Mouse (Mus musculus): ENCODE measurements around the gene Pbld1. TPM values are rescaled to one million over a fixed set of nuclear protein-coding genes. Genes with fewer than 3 reads are reported as not detected.

The Pbld1 gene
- polyA plus RNA-seq, 1 experiment = not detected

DNA sequence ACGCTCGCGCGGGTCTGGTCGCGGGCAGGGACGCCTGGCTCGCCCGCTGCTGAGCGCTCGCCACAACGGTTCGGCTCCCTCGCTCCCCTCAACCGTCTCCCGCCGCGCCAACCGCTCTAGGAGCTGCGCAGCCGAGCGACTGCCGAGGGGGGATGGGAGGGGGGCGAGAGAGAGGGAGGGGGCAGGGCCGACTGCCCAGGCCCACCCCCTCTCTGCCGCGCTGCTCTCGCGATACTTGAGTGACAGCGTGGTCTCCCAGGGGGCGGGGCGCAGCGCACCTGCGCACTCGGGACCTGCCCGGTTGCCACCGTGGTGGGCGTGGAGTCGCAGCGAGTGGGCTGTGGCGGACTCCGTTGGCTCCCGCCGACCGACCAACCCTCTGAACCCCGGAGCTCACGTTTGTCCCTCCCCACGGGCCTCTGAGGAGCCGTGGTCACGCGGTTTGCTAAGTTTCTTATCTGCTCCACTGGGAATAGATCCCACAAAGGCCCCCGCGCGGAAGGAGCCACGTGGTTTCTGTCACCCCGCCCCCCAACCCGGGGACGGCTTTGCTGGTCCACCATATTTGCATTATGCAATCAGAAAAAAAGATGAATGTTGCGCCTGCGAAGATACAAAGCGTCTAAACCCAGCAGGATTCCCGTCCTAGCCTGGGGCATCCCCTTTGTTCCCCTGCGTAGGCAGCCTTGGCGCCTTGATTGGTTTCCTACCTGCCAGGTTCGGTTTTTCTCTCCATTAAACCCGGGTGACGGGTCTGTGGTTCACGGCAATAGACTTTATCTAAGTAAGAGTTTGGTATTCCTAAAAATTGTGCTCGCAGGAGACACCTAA is 36.0 kb upstream of the Pbld1 start, which contains the start of the genes Hnrnph3 and Pbld2:
Gene Hnrnph3 (minus strand): TSS at position 469 of the 831 bp plus-strand sequence.
Gene Pbld2 (plus strand): TSS at position 567 of the 831 bp plus-strand sequence.
- no peak for TF ChIP-seq GATA1 (IDR thresholded peaks at IDR 0.05; ENCODE audit: low read length)
- TF ChIP-seq TAL1 (IDR thresholded peaks at IDR 0.05; ENCODE audit: low read length) = no peak
- peak within 1 kb of the TSS; percentile 73 for H3K4me3 ChIP-seq (replicated peaks)
- peaks cover 16% of the 10 kb centered on the region for H3K36me3 ChIP-seq (ENCODE audit: control insufficient read depth)

DNA sequence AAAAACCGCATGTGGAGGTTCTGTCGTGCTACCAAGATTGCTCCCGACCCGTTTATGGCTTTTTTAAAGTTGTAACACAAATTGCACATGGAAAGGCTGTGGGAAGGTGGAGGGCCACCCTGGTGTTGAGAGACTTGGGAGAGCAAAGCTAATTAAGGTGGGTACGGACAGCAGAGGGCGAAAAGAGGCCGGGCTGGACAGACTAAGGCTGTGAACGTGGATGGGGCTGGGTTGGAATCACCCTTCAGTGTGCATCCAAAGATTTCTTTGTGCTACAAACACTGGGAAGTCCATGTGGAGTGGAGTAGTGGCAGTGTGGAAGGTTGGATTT is 35.4 kb upstream of the Pbld1 start:
- Histone ChIP-seq H3K4me1 (ENCODE audit: control insufficient read depth) (peaks cover 51% of the 10 kb centered on the region), H3K36me3 (ENCODE audit: control insufficient read depth) (peaks cover 11% of the 10 kb centered on the region), H3K9me3 (ENCODE audit: control insufficient read depth, low read length) (no peaks in the 10 kb centered on the region), H3K4me3 (replicated peaks) (peak overlapping the region; percentile 73), H3K27me3 (ENCODE audit: control insufficient read depth) (no peaks in the 10 kb centered on the region)
- TF ChIP-seq GATA1 (IDR thresholded peaks at IDR 0.05; ENCODE audit: low read length) (no peak), TAL1 (IDR thresholded peaks at IDR 0.05; ENCODE audit: low read length) (no peak)

More for the DNA sequence above, 36.0 kb upstream of the Pbld1 start, which contains the start of the genes Hnrnph3 and Pbld2:
- H3K4me1 ChIP-seq (ENCODE audit: control insufficient read depth) = peaks cover 51% of the 10 kb centered on the region
- H3K9me3 ChIP-seq (ENCODE audit: control insufficient read depth, low read length) = no peaks in the 10 kb centered on the region
- H3K27me3 ChIP-seq (ENCODE audit: control insufficient read depth) = no peaks in the 10 kb centered on the region

- Histone ChIP-seq H3K4me1 (ENCODE audit: control insufficient read depth) (peaks cover 51% of the 10 kb centered on the region), H3K27me3 (ENCODE audit: control insufficient read depth) (no peaks in the 10 kb centered on the region), H3K9me3 (ENCODE audit: control insufficient read depth, low read length) (no peaks in the 10 kb centered on the region), H3K36me3 (ENCODE audit: control insufficient read depth) (peaks cover 10% of the 10 kb centered on the region), H3K4me3 (replicated peaks) (peak overlapping the region; percentile 73)
- TF ChIP-seq TAL1 (IDR thresholded peaks at IDR 0.05; ENCODE audit: low read length) (no peak), GATA1 (IDR thresholded peaks at IDR 0.05; ENCODE audit: low read length) (no peak)
Observed at GRCm38 (mm10) chr10:63025016-63025415, 34.9 kb upstream of the Pbld1 start.

GRCm38 (mm10) chr10:63025491-63026011 is 34.4 kb upstream of the Pbld1 start:
- Histone ChIP-seq H3K27me3 (ENCODE audit: control insufficient read depth) (no peaks in the 10 kb centered on the region), H3K4me3 (replicated peaks) (no peak overlapping the region), H3K36me3 (ENCODE audit: control insufficient read depth) (peaks cover 6% of the 10 kb centered on the region), H3K4me1 (ENCODE audit: control insufficient read depth) (peaks cover 48% of the 10 kb centered on the region), H3K9me3 (ENCODE audit: control insufficient read depth, low read length) (no peaks in the 10 kb centered on the region)
- no peak for TF ChIP-seq TAL1 (IDR thresholded peaks at IDR 0.05; ENCODE audit: low read length)
- no peak for TF ChIP-seq GATA1 (IDR thresholded peaks at IDR 0.05; ENCODE audit: low read length)

DNA sequence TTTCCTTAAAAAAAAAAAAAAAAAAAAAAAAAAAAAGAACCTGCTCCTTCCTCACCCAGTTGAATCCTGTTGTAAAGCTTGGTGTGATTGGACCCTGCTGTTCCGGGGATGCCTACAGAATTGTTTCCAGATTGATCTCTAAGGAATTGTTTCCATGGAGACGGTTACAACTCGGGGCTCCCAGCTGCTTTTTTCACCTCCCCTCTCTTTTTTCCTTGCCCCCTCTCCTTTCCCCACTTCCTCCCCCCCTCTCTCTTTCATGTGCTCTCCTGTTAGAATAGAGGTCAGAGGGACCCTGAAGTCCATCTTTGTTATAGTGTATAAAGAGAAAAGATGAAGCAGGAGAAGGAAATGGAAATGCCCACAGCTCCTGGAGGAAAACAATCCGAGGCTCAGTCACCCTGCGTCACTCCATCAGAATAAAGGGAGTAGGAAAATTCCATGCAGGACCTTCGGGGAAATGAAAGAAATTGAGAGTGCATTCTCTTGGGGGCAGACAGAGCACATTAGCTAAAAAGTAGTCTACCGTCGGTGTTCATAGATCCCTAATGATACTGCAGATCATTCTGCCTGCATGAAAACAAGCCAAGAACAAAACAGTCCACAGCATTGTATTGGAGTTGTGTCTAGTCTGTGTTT is 33.7 kb upstream of the Pbld1 start:
- H3K27me3 ChIP-seq (ENCODE audit: control insufficient read depth) = no peaks in the 10 kb centered on the region
- no peak overlapping the region for H3K4me3 ChIP-seq (replicated peaks)
- H3K36me3 ChIP-seq (ENCODE audit: control insufficient read depth) = peaks cover under 1% of the 10 kb centered on the region; the same call in 1 of the 2 replicates
- peaks cover 41% of the 10 kb centered on the region for H3K4me1 ChIP-seq (ENCODE audit: control insufficient read depth)
- H3K9me3 ChIP-seq (ENCODE audit: control insufficient read depth, low read length) = no peaks in the 10 kb centered on the region
- TF ChIP-seq GATA1 (IDR thresholded peaks at IDR 0.05; ENCODE audit: low read length) = no peak
- TF ChIP-seq TAL1 (IDR thresholded peaks at IDR 0.05; ENCODE audit: low read length) = no peak

- no peak overlapping the region for H3K4me3 ChIP-seq (replicated peaks)
- H3K36me3 ChIP-seq (ENCODE audit: control insufficient read depth) = no peaks in the 10 kb centered on the region
- peaks cover 36% of the 10 kb centered on the region for H3K4me1 ChIP-seq (ENCODE audit: control insufficient read depth)
- TF ChIP-seq TAL1 (IDR thresholded peaks at IDR 0.05; ENCODE audit: low read length) = no peak
- TF ChIP-seq GATA1 (IDR thresholded peaks at IDR 0.05; ENCODE audit: low read length) = no peak
- no peaks in the 10 kb centered on the region for H3K9me3 ChIP-seq (ENCODE audit: control insufficient read depth, low read length)
- no peaks in the 10 kb centered on the region for H3K27me3 ChIP-seq (ENCODE audit: control insufficient read depth)
Observed at GRCm38 (mm10) chr10:63026795-63027160, 33.2 kb upstream of the Pbld1 start.

- Histone ChIP-seq H3K4me3 (replicated peaks) (no peak overlapping the region), H3K4me1 (ENCODE audit: control insufficient read depth) (peaks cover 28% of the 10 kb centered on the region), H3K27me3 (ENCODE audit: control insufficient read depth) (no peaks in the 10 kb centered on the region), H3K36me3 (ENCODE audit: control insufficient read depth) (no peaks in the 10 kb centered on the region), H3K9me3 (ENCODE audit: control insufficient read depth, low read length) (no peaks in the 10 kb centered on the region)
- no peak for TF ChIP-seq GATA1 (IDR thresholded peaks at IDR 0.05; ENCODE audit: low read length)
- TF ChIP-seq TAL1 (IDR thresholded peaks at IDR 0.05; ENCODE audit: low read length) = no peak
Observed at GRCm38 (mm10) chr10:63027376-63028161, 32.4 kb upstream of the Pbld1 start.

DNA sequence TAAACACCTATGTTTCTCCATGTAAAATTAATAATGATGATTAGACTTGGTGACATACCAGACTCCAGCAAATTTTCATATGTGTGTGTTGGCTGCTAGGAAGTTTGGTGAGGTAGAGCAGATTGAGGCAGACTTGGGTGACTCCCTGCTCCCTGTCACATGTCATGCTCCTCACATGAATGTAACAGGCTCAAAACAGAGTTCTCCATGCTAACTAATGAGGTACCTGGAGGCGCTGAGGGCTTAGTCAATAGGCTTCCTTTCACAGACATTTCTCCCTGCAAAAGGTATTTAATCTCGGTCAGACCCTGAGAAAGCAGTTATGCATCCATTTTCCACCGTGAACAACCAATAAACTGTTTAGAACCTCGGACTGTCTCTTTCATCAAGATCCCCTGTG is 31.6 kb upstream of the Pbld1 start:
- TF ChIP-seq TAL1 (IDR thresholded peaks at IDR 0.05; ENCODE audit: low read length) = no peak
- no peak for TF ChIP-seq GATA1 (IDR thresholded peaks at IDR 0.05; ENCODE audit: low read length)
- no peak overlapping the region for H3K4me3 ChIP-seq (replicated peaks)
- no peaks in the 10 kb centered on the region for H3K27me3 ChIP-seq (ENCODE audit: control insufficient read depth)
- H3K36me3 ChIP-seq (ENCODE audit: control insufficient read depth) = no peaks in the 10 kb centered on the region
- H3K4me1 ChIP-seq (ENCODE audit: control insufficient read depth) = peaks cover 25% of the 10 kb centered on the region
- no peaks in the 10 kb centered on the region for H3K9me3 ChIP-seq (ENCODE audit: control insufficient read depth, low read length)

Measured in erythroblast, embryonic 14.5 days (primary cell).